14 mouse cellular contexts compared by ENCODE assay signal in genomic region chr16:9533564-9534332, GRCm38 (mm10).
DNase-seq lines count a peak whose midpoint lies in the region; ATAC-seq and TF ChIP-seq lines count a peak whose summit lies in the region.
"Had no signal": no experiment of that assay in that cellular context is flagged by ENCODE, and none has a peak within 500 bp of the region (broad histone marks: within the 10 kb centered on the region; RNA-seq: fewer than 3 reads in every experiment).

No protein-coding gene starts in this region.

- no peaks in the 10 kb centered on the region for H3K79me2 ChIP-seq in heart, adult 2 months (replicated peaks; ENCODE audit: control insufficient read depth, insufficient read depth, low read length)

- TF ChIP-seq EP300 in heart, adult 2 months (IDR thresholded peaks at IDR 0.05; ENCODE audit: insufficient read depth, low read depth, low read length): no peak

- intact Hi-C loops in heart, postnatal 10 days (cut with DNase I): no loop called here
- intact Hi-C loops in heart, adult 2 months (cut with DNase I): no loop called here

- no peak for TF ChIP-seq CTCF in heart, adult 2 months (IDR thresholded peaks at IDR 0.05)

- H3K27me3 ChIP-seq in hindbrain, embryonic 13.5 days: peaks cover 60% of the 10 kb centered on the region
- H3K27me3 ChIP-seq in heart, adult 2 months (ENCODE audit: control insufficient read depth, insufficient read depth, low read length): no peaks in the 10 kb centered on the region
- H3K27me3 ChIP-seq: intestine, embryonic 15.5 days; liver, embryonic 15.5 days had no signal

- TF ChIP-seq POLR2A in heart, adult 2 months (IDR thresholded peaks at IDR 0.05; ENCODE audit: insufficient read depth, low read depth, low read length): no peak

- peaks cover 23% of the 10 kb centered on the region for H3K4me1 ChIP-seq in hindbrain, embryonic 13.5 days (replicated peaks)
- no peaks in the 10 kb centered on the region for H3K4me1 ChIP-seq in heart, adult 2 months (ENCODE audit: control insufficient read depth, insufficient read depth, low read length)
- H3K4me1 ChIP-seq: intestine, embryonic 15.5 days; liver, embryonic 15.5 days had no signal

- WGBS in hindbrain, embryonic 13.5 days: 11% methylated on average over 9 of the region's 9 CpGs
- 62% methylated on average over 9 of the region's 9 CpGs for WGBS in heart, adult 2 months

- no peak overlapping the region for H3K9ac ChIP-seq in hindbrain, embryonic 13.5 days
- H3K9ac ChIP-seq in heart, adult 2 months (ENCODE audit: low read depth, low read length): no peak overlapping the region
- H3K9ac ChIP-seq: intestine, embryonic 15.5 days; liver, embryonic 15.5 days had no signal

- DNase-seq in adrenal gland, postnatal 14 days: peak; percentile 6
- DNase-seq in embryo, embryonic 9.5 days (ENCODE audit: extremely low spot score): peak; percentile 63
- DNase-seq in neural tube, embryonic 10.5 days (ENCODE audit: extremely low spot score, low spot score): peak; percentile 42
- DNase-seq in urinary bladder, adult 2 months (ENCODE audit: low spot score): no peak
- no peak for DNase-seq in heart, postnatal 10 days
- no peak for DNase-seq in layer of hippocampus, postnatal 25 days (ENCODE audit: extremely low spot score in 1 of 2, low spot score in 1 of 2)
- no peak for DNase-seq in heart, adult 2 months
- DNase-seq: cerebellum, adult 2 months; kidney, postnatal 36 days; right cerebral cortex, adult 18-20 months had no signal

- no peaks in the 10 kb centered on the region for H3K36me3 ChIP-seq in hindbrain, embryonic 13.5 days
- H3K36me3 ChIP-seq in heart, adult 2 months (ENCODE audit: control insufficient read depth, insufficient read depth, low read length): no peaks in the 10 kb centered on the region
- H3K36me3 ChIP-seq: intestine, embryonic 15.5 days; liver, embryonic 15.5 days had no signal

- H3K4me3 ChIP-seq in hindbrain, embryonic 13.5 days: no peak overlapping the region
- no peak overlapping the region for H3K4me3 ChIP-seq in heart, adult 2 months
- H3K4me3 ChIP-seq: intestine, embryonic 15.5 days; liver, embryonic 15.5 days had no signal

- H3K9me3 ChIP-seq in hindbrain, embryonic 13.5 days: no peaks in the 10 kb centered on the region
- H3K9me3 ChIP-seq: intestine, embryonic 15.5 days; liver, embryonic 15.5 days had no signal

- no peak overlapping the region for H3K27ac ChIP-seq in hindbrain, embryonic 13.5 days
- no peak overlapping the region for H3K27ac ChIP-seq in heart, adult 2 months
- H3K27ac ChIP-seq: intestine, embryonic 15.5 days; liver, embryonic 15.5 days had no signal

- peak; percentile 82 for ATAC-seq in hindbrain, embryonic 13.5 days (ENCODE audit: low FRiP score)
- ATAC-seq: intestine, embryonic 15.5 days had no signal

- no peak overlapping the region for H3K4me2 ChIP-seq in hindbrain, embryonic 13.5 days
- H3K4me2 ChIP-seq: heart, embryonic 11.5 days; intestine, embryonic 15.5 days; liver, embryonic 15.5 days had no signal

Comparison
In these comparisons a context has a peak if more than half of its experiments do, and no peak if none do; other contexts are left out.
1. DNase-seq: peak in adrenal gland, postnatal 14 days (single experiment), embryo, embryonic 9.5 days (single experiment) and neural tube, embryonic 10.5 days (single experiment); none in urinary bladder, adult 2 months (single experiment), heart, postnatal 10 days (0 of 2), layer of hippocampus, postnatal 25 days (0 of 2) and heart, adult 2 months (0 of 2).